Mouse (Mus musculus): ENCODE measurements around the gene Sprr3.
"Not testable (repeated sequence)": the region's sequence is repeated elsewhere in the genome, so short reads cannot be mapped to it uniquely, and the experiment has no call there.

Gene Sprr3

GRCm38 (mm10) chr3:92458620-92459019 is at the start of gene Sprr3:
Sprr3 (minus strand) TSS chr3:92458720.
- DNase-seq (ENCODE audit: low spot score in 2 of 2) = no peak

- DNase-seq (ENCODE audit: low spot score in 2 of 2) = no peak
Observed at GRCm38 (mm10) chr3:92508185-92508584, 49.7 kb upstream of the Sprr3 start.

- DNase-seq (ENCODE audit: low spot score in 2 of 2) = no peak
Observed at GRCm38 (mm10) chr3:92503528-92503927, 45.0 kb upstream of the Sprr3 start.

GRCm38 (mm10) chr3:92500393-92500792 is 41.9 kb upstream of the Sprr3 start, which contains the start of gene Sprr4:
Sprr4 (minus strand) TSS chr3:92500493.
- no peak for DNase-seq (ENCODE audit: low spot score in 2 of 2)

- not testable (repeated sequence) for DNase-seq (ENCODE audit: low spot score in 2 of 2)
Observed at GRCm38 (mm10) chr3:92490262-92490661, 31.7 kb upstream of the Sprr3 start.

GRCm38 (mm10) chr3:92486307-92486706 is 27.8 kb upstream of the Sprr3 start:
- DNase-seq (ENCODE audit: low spot score in 2 of 2) = no peak

- DNase-seq (ENCODE audit: low spot score in 2 of 2) = no peak
Observed at GRCm38 (mm10) chr3:92485863-92486262, 27.3 kb upstream of the Sprr3 start, which contains the start of gene Sprr1a. Sprr1a (minus strand) TSS chr3:92485895.

- not testable (repeated sequence) for DNase-seq (ENCODE audit: low spot score in 2 of 2)
Observed at GRCm38 (mm10) chr3:92481249-92481648, 22.7 kb upstream of the Sprr3 start.

GRCm38 (mm10) chr3:92470111-92470510 is 11.6 kb upstream of the Sprr3 start:
- DNase-seq (ENCODE audit: low spot score in 2 of 2) = no peak

- DNase-seq (ENCODE audit: low spot score in 2 of 2) = no peak
Observed at GRCm38 (mm10) chr3:92467424-92467823, 8.9 kb upstream of the Sprr3 start.

GRCm38 (mm10) chr3:92466576-92466975 is 8.1 kb upstream of the Sprr3 start:
- no peak for DNase-seq (ENCODE audit: low spot score in 2 of 2)

- DNase-seq (ENCODE audit: low spot score in 2 of 2) = no peak
Observed at GRCm38 (mm10) chr3:92455151-92455550, 3.4 kb downstream of the Sprr3 start.

GRCm38 (mm10) chr3:92440177-92440576 is 18.3 kb downstream of the Sprr3 start:
- DNase-seq (ENCODE audit: low spot score in 2 of 2) = no peak

GRCm38 (mm10) chr3:92438689-92439088 is 19.8 kb downstream of the Sprr3 start, which contains the start of gene Sprr1b:
Sprr1b (minus strand) TSS chr3:92438789.
- no peak for DNase-seq (ENCODE audit: low spot score in 2 of 2)

- DNase-seq (ENCODE audit: low spot score in 2 of 2) = no peak
Observed at GRCm38 (mm10) chr3:92432282-92432681, 26.2 kb downstream of the Sprr3 start, which contains the start of gene Sprr2k. Sprr2k (plus strand) TSS chr3:92432582.

- no peak for DNase-seq (ENCODE audit: low spot score in 2 of 2)
Observed at GRCm38 (mm10) chr3:92429323-92429722, 29.2 kb downstream of the Sprr3 start, which contains the start of gene Gm9774. Gm9774 (minus strand) TSS chr3:92429423.

- no peak for DNase-seq (ENCODE audit: low spot score in 2 of 2)
Observed at GRCm38 (mm10) chr3:92417782-92418181, 40.7 kb downstream of the Sprr3 start, which contains the start of gene Sprr2j-ps. Sprr2j-ps (plus strand) TSS chr3:92418082.

GRCm38 (mm10) chr3:92407691-92408090 is 50.8 kb downstream of the Sprr3 start, which contains the start of gene Sprr2i:
Sprr2i (plus strand) TSS chr3:92407991.
- no peak for DNase-seq (ENCODE audit: low spot score in 2 of 2)
